Comparison of ENCODE assay signal across 20 mouse cellular contexts in genomic region chr4:53410752-53411151, GRCm38 (mm10). TPM values are rescaled to one million over a fixed set of nuclear protein-coding genes. Genes with fewer than 3 reads are reported as not detected.
DNase-seq lines count a peak whose midpoint lies in the region; ATAC-seq and TF ChIP-seq lines count a peak whose summit lies in the region.
"Had no signal": no experiment of that assay in that cellular context is flagged by ENCODE, and none has a peak within 500 bp of the region (broad histone marks: within the 10 kb centered on the region; RNA-seq: fewer than 3 reads in every experiment).

No protein-coding gene starts in this region.

- ATAC-seq in hematopoietic stem cell, adult 5-6 weeks (replicated peaks in 1 of 2; ENCODE audit: insufficient read depth in 1 of 2, low FRiP score in 2 of 2, low TSS enrichment in 1 of 2, low read depth in 1 of 2, poor library complexity in 2 of 2, severe bottlenecking in 2 of 2) = peak; percentile 42 to 47; a peak in 1 of 4 replicates
- ATAC-seq in monocyte, adult 5-6 weeks (replicated peaks; ENCODE audit: insufficient number of reproducible peaks, low FRiP score, low TSS enrichment, poor library complexity, severe bottlenecking) = 0 out of 2 replicates have a peak, but pooled peaks have one; percentile 25
- no peak for ATAC-seq in intestine, embryonic 16.5 days
- ATAC-seq: CD4-positive, CD25-positive, alpha-beta regulatory T cell, adult 4 months; forebrain, embryonic 13.5 days; hindbrain, postnatal 0 days had no signal

- WGBS in intestine, embryonic 16.5 days = 84% methylated on average over 5 of the region's 5 CpGs

- TF ChIP-seq CTCF in MEL (IDR thresholded peaks at IDR 0.05 in 2 of 3, conservative IDR thresholded peaks at IDR 0.05 in 1 of 3; ENCODE audit: control insufficient read depth in 1 of 3, insufficient read depth in 1 of 3, low read depth in 2 of 3, low read length in 3 of 3, poor library complexity in 1 of 3, severe bottlenecking in 1 of 3) = no peak

- TF ChIP-seq RAD21 in MEL (IDR thresholded peaks at IDR 0.05; ENCODE audit: low read depth, low read length) = no peak

- H3K9me3 ChIP-seq in MEL (replicated peaks; ENCODE audit: insufficient read depth, low read length) = no peaks in the 10 kb centered on the region
- H3K9me3 ChIP-seq in intestine, embryonic 16.5 days (ENCODE audit: control insufficient read depth, low read length) = no peaks in the 10 kb centered on the region
- H3K9me3 ChIP-seq: embryonic facial prominence, embryonic 13.5 days; forebrain, embryonic 13.5 days; G1E; heart, embryonic 13.5 days; hindbrain, embryonic 13.5 days had no signal

- no peaks in the 10 kb centered on the region for H3K27me3 ChIP-seq in MEL (ENCODE audit: control insufficient read depth in 1 of 2, insufficient read depth in 2 of 2, low read length in 2 of 2)
- no peaks in the 10 kb centered on the region for H3K27me3 ChIP-seq in intestine, embryonic 16.5 days (replicated peaks; ENCODE audit: control insufficient read depth, insufficient read depth, low read length)
- H3K27me3 ChIP-seq: embryonic facial prominence, embryonic 13.5 days; forebrain, embryonic 13.5 days; heart, embryonic 13.5 days; hindbrain, embryonic 13.5 days had no signal

- no peak overlapping the region for H3K4me2 ChIP-seq in intestine, embryonic 16.5 days (ENCODE audit: low read depth, low read length)
- H3K4me2 ChIP-seq: embryonic facial prominence, embryonic 13.5 days; forebrain, embryonic 13.5 days; heart, embryonic 13.5 days; hindbrain, embryonic 13.5 days had no signal

- peak in 1 of 2 experiments; percentile 30; a peak in 1 of 4 replicates for TF ChIP-seq POLR2A in MEL (IDR thresholded peaks at IDR 0.05; ENCODE audit: control insufficient read depth in 1 of 2, insufficient read depth in 1 of 2, low read depth in 1 of 2, low read length in 2 of 2, poor library complexity in 1 of 2)

- peaks cover 0 to 57% of the 10 kb centered on the region in 2 experiments; a peak in 2 of 4 replicates for H3K36me3 ChIP-seq in MEL (ENCODE audit: control insufficient read depth in 1 of 2, insufficient read depth in 2 of 2, low read length in 2 of 2)
- no peaks in the 10 kb centered on the region for H3K36me3 ChIP-seq in intestine, embryonic 16.5 days (ENCODE audit: control insufficient read depth, insufficient read depth, low read length)
- H3K36me3 ChIP-seq: embryonic facial prominence, embryonic 13.5 days; G1E; heart, embryonic 13.5 days; hindbrain, embryonic 13.5 days had no signal

- H3K4me1 ChIP-seq in MEL (ENCODE audit: control insufficient read depth in 1 of 2, insufficient read depth in 2 of 2, low read length in 2 of 2) = peaks cover 28 to 53% of the 10 kb centered on the region in 2 experiments
- H3K4me1 ChIP-seq in intestine, embryonic 16.5 days (ENCODE audit: control insufficient read depth, insufficient read depth, low read length) = peaks cover 5% of the 10 kb centered on the region; the same call in 1 of the 2 replicates
- H3K4me1 ChIP-seq: forebrain, embryonic 13.5 days; hindbrain, embryonic 13.5 days had no signal

- H3K9ac ChIP-seq in MEL (ENCODE audit: control insufficient read depth, low read depth, low read length, poor library complexity, severe bottlenecking) = peak overlapping the region; percentile 51
- H3K9ac ChIP-seq in intestine, embryonic 16.5 days (ENCODE audit: low read depth, low read length) = no peak overlapping the region
- H3K9ac ChIP-seq: embryonic facial prominence, embryonic 13.5 days; forebrain, embryonic 13.5 days; heart, embryonic 13.5 days; hindbrain, embryonic 13.5 days had no signal

- no peaks in the 10 kb centered on the region for H3K79me2 ChIP-seq in MEL (ENCODE audit: control insufficient read depth, insufficient read depth, low read length, poor library complexity)

- TF ChIP-seq EP300 in MEL (IDR thresholded peaks at IDR 0.05; ENCODE audit: low read depth in 1 of 2, low read length in 2 of 2) = no peak

- DNase-seq in A20 (ENCODE audit: low read depth, low spot score) (peak; percentile 47), MEL (ENCODE audit: low read depth, low spot score) (peak; percentile 71)
- no peak for DNase-seq in kidney, adult 9 months
- no peak for DNase-seq in frontal cortex, postnatal 36 days (ENCODE audit: low spot score in 2 of 2)
- DNase-seq: adrenal gland, postnatal 10 days; cerebellum, adult 11 months; cerebellum, adult 8-10 months; cerebellum, postnatal 25 days; gastrocnemius, postnatal 10 days; heart, postnatal 4 days had no signal

- peak overlapping the region; percentile 11 for H3K27ac ChIP-seq in MEL (ENCODE audit: control insufficient read depth, low read depth, low read length)
- H3K27ac ChIP-seq in intestine, embryonic 16.5 days (ENCODE audit: low read length) = no peak overlapping the region
- H3K27ac ChIP-seq: embryonic facial prominence, embryonic 13.5 days; forebrain, embryonic 13.5 days; hindbrain, embryonic 13.5 days; hindbrain, postnatal 0 days had no signal

- peak overlapping the region in 1 of 2 experiments; percentile 27; a peak in 1 of 4 replicates for H3K4me3 ChIP-seq in MEL (ENCODE audit: control insufficient read depth in 1 of 2, insufficient read depth in 1 of 2, low read depth in 2 of 2, low read length in 2 of 2)
- no peak overlapping the region for H3K4me3 ChIP-seq in intestine, embryonic 16.5 days (ENCODE audit: low read length)
- H3K4me3 ChIP-seq: embryonic facial prominence, embryonic 13.5 days; forebrain, embryonic 13.5 days; heart, embryonic 13.5 days; hindbrain, embryonic 13.5 days had no signal

TF ChIP-seq in MEL, 35 proteins besides CTCF, POLR2A, EP300 and RAD21:
- TF ChIP-seq TBP (IDR thresholded peaks at IDR 0.05; ENCODE audit: low read depth, low read length) = peak; percentile 59; the same call in 1 of the 2 replicates
- TF ChIP-seq E2F4 (IDR thresholded peaks at IDR 0.05; ENCODE audit: borderline replicate concordance, low read depth, low read length) = no peak
TF ChIP-seq in MEL: peak in this region for 1.

RNA-seq across cellular contexts. Expression of gene Slc44a1, which starts 29.5 kb away (rescaled TPM):
- 9.2 and 9.6 TPM in 2 replicates for total RNA-seq in MEL (2012; rRNA removed)
- 10 to 100 TPM in 1 of 2 experiments, not detected in 1; 10.6 TPM for polyA plus RNA-seq in MEL (2012; ENCODE audit: insufficient read depth in 1 of 2, insufficient read length in 2 of 2, low read depth in 1 of 2, low replicate concordance in 2 of 2, missing spikeins in 1 of 2)
- total RNA-seq in hematopoietic stem cell, adult 5-6 weeks (2017) = 10.5 and 11.2 TPM in 2 replicates
- total RNA-seq in monocyte, adult 5-6 weeks (2017) = 11.0 to 21.2 TPM (median 12.1 TPM) in 3 replicates
- 17.2 and 22.0 TPM in 2 replicates for polyA plus RNA-seq in intestine, embryonic 16.5 days (2015; fragmentation: Nextera tagmentation; extraction: Ambion mirVana)

Comparison
In these comparisons a context has a peak if more than half of its experiments do, and no peak if none do; other contexts are left out.
1. DNase-seq: peak in A20 (single experiment) and MEL (single experiment); none in kidney, adult 9 months (single experiment) and frontal cortex, postnatal 36 days (0 of 2).